Mouse (Mus musculus) MN1 (cell line): Measurements from ENCODE around the gene Mtfr1l.
A peak's percentile ranks its signal among the peaks of the same experiment; 100 is the strongest.
"Not testable (repeated sequence)": the region's sequence is repeated elsewhere in the genome, so short reads cannot be mapped to it uniquely, and the experiment has no call there.

Experiments used
- DNase-seq: peaks from one replicate; pipeline ENCODE4 v3.0.0-alpha.2; 2016; ENCODE audit warnings: low spot score

Gene Mtfr1l

DNA sequence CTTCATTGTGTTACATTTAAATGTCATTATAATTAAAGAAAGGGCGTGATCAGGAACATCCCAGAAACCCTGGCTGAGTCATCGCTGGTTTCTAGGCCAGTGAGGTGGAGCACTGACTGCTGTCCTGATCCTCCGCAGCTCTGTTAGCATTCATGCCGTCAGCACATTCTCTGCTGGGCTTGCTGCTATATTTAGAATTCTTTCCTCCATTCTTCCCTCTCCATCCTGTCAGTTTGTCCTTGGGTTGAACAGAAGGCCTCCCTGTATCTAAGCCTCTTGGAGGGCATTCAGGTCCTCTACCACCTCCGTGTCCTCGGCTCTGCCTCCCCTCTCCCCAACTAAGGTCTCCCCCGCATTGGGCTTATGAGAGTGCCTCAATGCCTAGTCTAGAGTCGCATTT, 18.2 kb downstream of the Mtfr1l start:
- no peak for DNase-seq

DNA sequence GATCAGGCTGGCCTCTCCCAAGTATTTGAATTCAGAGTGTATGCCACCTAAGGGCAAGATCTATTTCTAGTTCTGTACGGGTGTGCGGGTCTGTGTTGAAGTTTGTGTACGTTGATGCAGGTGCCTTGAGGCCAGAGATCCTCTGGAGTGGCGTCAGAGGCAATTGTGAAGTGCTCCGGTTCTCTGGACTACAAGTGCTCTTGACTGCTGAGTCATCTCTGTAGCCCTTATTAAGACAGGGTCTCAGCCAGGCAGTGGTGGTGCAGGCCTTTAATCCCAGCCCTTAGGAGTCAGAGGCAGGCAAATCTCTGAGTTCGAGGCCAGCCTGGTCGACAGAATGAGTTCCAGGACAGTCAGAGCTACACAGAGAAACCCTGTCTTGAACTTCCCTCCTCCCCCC, 19.6 kb downstream of the Mtfr1l start:
- no peak for DNase-seq

- no peak for DNase-seq
Observed at GRCm38 (mm10) chr4:134514309-134514930, 20.8 kb downstream of the Mtfr1l start.

- no peak for DNase-seq
Observed at GRCm38 (mm10) chr4:134512798-134513197, 22.4 kb downstream of the Mtfr1l start.

DNA sequence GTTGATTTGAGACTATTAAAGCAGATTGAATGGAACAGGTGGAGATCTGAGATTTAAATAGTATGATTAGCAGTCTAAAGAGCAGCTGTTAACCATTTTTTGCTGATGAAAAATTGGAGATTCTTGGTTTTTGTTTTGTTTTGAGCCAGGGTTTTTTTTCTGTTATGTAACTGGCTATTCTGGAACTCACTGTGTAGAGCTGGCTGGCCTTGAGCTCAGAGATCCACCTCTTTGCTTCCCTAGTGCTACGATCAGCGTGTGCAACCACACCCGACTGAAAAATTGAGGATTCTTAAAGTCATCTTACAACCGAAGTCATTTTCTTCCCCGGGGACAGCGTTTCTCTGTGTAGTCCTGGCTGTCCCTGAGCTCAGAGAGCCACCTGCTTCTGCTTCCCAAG, 23.5 kb downstream of the Mtfr1l start:
- DNase-seq: no peak

DNA sequence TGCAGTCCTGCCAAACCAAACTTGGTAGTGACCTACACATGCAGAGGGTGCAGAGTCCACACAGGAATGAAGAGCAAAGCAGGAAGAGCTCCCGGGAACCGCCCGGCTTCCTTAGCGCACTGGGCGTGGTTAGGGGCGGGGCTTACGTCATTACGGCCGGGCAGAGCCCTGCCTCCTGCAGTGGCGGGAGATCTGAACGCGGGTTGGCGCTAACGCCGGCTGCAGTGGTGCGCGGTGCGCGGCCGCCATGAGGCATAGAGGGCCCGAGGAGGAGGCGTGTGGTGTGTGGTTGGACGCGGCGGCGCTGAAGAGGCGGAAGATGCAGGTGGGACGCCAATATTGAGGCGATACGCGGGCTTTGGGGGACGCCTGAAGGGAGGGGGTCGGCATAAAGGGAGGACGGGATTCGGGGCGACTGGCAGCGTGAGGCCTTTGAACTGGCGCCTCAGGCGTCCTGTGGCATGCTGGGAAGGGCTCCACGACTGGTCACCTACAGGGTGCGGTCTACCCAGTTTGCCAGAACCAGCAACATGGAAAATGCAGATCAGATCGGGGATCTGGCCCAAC, 24.3 kb downstream of the Mtfr1l start, which contains the start of gene Aunip:
TSS of gene Aunip (plus strand) at position 155 of the 567 bp plus-strand sequence.
- peak; percentile 94 for DNase-seq

- DNase-seq: no peak
Observed at GRCm38 (mm10) chr4:134510396-134510795, 24.8 kb downstream of the Mtfr1l start.

DNA sequence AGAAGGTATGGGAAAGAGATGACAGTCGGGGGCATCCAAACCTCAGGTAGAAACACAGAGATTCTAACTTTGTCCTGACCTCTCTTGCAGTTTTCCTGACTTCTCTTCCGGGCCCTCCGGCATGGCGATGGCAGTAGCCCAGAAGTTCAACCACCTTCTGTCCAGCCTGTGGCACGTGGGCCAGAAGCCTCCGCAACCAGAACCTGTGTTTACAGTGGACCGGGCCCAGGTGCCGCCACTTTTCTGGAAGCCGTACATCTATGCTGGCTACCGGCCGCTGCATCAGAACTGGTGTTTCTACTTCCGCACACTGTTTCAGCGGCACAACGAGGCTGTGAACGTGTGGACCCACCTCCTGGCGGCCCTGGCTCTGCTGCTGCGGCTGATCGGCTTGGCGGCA, 28.5 kb downstream of the Mtfr1l start:
- no peak for DNase-seq

GRCm38 (mm10) chr4:134505966-134506594, 29.1 kb downstream of the Mtfr1l start:
- DNase-seq: no peak

- no peak for DNase-seq
Observed at GRCm38 (mm10) chr4:134505303-134505789, 29.8 kb downstream of the Mtfr1l start.

- no peak for DNase-seq
Observed at GRCm38 (mm10) chr4:134503686-134504357, 31.4 kb downstream of the Mtfr1l start.

DNA sequence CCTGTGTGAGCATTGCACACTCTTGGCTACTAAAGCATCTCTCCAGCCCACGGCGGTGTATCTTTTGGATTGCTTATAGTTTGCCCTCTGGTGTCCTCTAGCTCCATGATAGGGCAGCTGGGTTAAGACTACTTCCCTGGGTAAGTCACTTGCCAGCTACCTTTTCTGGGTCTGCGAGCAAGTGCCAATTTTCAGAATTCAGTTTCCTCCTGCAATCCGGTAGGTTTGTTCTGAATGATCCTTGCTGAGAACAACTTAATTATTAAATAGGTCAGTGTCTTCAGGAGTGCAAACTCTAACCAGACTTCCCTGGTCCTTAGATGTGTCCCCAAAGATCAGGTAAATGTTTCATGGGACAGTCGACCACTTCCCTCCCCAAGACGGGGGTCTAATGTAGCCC, 34.1 kb downstream of the Mtfr1l start:
- DNase-seq: no peak

DNA sequence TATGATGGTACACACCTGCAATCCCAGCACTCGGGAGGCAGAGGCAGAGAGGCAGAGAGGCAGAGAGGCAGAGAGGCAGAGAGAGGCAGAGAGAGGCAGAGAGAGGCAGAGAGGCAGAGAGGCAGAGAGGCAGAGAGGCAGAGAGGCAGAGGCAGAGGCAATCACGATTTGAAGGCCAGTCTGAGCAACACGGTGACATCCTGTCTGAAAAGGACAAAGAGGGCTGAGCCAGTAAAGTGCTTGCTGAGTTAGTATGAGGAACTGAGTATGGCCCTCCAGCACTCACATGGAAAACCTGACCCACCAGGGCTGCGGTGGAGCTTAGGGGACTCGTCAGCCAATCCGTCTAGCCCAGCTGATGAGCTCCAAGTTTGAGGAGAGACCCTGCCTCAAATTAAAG, 36.2 kb downstream of the Mtfr1l start:
- DNase-seq: not testable (repeated sequence)

GRCm38 (mm10) chr4:134497986-134498731, 37.0 kb downstream of the Mtfr1l start:
- DNase-seq: no peak

- DNase-seq: peak; percentile 36
Observed at GRCm38 (mm10) chr4:134497223-134497622, 38.0 kb downstream of the Mtfr1l start.

DNA sequence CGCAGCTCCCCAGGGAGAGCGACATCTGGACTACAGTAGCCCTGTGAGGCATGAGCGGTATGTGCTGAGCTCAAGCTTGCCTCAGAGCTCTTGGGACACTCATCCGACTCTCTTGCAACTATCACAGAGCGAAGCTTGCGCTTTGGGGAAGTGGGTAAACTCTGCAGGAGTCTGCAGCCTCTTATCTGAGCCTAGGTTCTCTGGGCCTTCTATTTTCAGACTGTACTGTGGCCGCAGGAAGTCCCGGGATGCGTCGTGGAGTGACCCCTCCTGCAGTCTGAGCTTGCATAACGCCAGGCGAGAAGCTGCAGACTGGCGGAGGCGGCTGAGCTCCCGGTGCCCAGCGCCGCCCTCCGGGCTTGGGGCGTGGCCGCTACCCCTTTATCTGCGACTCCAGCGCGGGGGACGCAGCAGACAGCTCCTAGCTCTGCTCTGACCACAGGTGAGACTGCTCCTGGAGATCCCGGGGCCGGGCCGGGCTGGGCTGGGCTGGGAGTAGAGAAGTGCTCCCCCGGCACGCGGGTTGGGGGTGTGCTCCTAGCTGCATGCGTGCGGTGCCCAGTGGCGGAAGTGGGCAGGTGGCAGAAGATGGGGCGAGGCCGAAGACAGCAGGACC, 38.5 kb downstream of the Mtfr1l start, which contains the start of gene Paqr7:
TSS of gene Paqr7 (plus strand) at position 103 of the 616 bp plus-strand sequence.
- peak; percentile 75 for DNase-seq

GRCm38 (mm10) chr4:134495546-134495923, 39.7 kb downstream of the Mtfr1l start:
- DNase-seq: no peak

DNA sequence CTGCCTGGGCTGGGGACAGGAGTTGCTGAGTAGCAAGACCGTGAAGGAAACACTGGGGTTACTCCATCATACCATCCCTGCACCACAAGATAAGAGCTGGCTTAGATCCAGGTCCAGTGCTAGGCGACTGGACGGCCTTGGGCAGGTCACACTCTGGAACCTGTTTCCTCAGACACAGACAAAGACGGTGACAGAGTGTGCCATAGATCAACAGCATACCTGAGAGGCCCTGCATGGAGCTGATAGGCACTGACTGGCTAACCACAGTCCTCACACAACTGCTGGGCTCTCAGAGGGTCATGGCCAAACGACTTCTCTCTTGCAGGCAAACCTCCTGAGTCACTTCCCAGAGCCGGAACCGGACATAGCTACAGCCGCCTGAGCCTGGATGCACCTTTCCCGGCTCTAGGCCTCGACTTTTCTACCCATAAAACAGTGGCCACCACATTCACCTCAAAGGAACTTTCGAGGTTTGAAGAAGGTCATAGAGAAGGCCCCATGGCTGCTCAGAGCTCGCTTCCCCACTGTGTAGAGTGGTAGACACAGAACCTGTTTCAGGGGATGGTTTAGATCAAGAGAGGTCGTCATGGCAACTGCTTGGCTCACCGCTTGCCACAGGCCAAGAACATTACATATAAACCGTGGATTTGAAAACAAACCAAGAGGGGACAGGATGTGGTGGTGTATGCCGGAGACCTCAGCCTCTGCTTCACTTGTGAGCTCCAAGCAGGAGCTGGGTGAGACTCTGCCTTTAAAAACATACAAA, 40.2 kb downstream of the Mtfr1l start:
- DNase-seq: peak; percentile 42

DNA sequence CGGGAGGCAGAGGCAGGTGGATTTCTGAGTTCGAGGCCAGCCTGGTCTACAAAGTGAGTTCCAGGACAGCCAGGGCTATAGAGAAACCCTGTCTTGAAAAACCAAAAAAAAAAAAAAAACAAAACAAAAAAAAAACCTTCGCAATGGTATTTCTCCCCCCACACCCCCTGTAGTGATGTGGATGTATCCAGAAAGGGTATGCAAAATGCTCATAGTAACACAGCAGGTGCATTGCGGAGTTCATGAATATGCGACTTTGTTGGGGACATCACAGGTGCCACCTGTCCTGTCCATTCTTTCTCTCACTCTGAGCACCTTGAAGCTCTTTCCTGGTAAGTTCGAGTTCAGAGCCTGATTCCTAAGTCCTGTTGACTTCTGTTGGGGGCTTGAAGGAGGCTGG, 41.0 kb downstream of the Mtfr1l start:
- not testable (repeated sequence) for DNase-seq

DNA sequence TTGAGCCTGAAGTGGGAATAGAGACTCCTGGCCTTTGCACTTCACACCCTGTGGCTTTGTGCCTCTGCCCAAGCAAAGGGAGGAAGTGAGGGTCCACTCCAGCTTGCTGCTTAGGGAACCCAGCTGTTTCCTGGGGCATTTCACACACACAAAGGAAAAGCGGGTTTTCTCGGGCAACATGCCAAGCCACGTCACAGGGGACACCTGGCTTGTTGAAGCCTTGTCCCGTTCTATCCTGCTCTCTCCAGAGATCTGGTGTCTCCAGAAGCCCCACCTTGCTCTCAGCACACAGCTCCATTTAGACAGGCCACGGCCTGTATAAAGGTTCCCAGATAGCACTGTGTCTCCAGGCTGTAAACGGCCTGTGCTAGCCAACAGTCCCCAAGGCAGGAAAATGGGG, 43.5 kb downstream of the Mtfr1l start:
- DNase-seq: no peak
